Mouse (Mus musculus) stomach, postnatal 0 days (tissue): Measurements from ENCODE around the gene Dennd4c. TPM values are rescaled to one million over a fixed set of nuclear protein-coding genes. Genes with fewer than 3 reads are reported as not detected.

Experiments used
- ATAC-seq: fragments of 200-750 bp; cut with Nextera tagmentation; 2 replicates; pipeline ENCODE4 v1.8.0; 2017; ENCODE audit not compliant: low FRiP score, low TSS enrichment
- DNase-seq: peaks from one replicate; pipeline ENCODE4 v3.0.0-alpha.2; 2016; ENCODE audit warnings: low spot score
- H3K27ac ChIP-seq: fragments of 300-500 bp; sonication (generic); replicated peaks from 2 replicates; pipeline ENCODE4 v1.5.1; 2014; ENCODE audit warnings: mild to moderate bottlenecking, control low read depth
- H3K27me3 ChIP-seq: fragments of 300-500 bp; sonication (generic); 2 replicates; pipeline ENCODE4 v1.6.1; 2014; ENCODE audit warnings: low read length; ENCODE audit not compliant: control insufficient read depth, insufficient read depth
- H3K36me3 ChIP-seq: fragments of 300-500 bp; sonication (generic); 2 replicates; pipeline ENCODE4 v1.6.1; 2014; ENCODE audit warnings: low read length, mixed read lengths; ENCODE audit not compliant: control insufficient read depth, insufficient read depth
- H3K4me1 ChIP-seq: fragments of 300-500 bp; sonication (generic); replicated peaks from 2 replicates; pipeline ENCODE4 v1.6.1; 2014; ENCODE audit warnings: antibody characterized with exemption; ENCODE audit not compliant: control insufficient read depth, insufficient read depth
- H3K4me2 ChIP-seq: fragments of 300-500 bp; sonication (generic); replicated peaks from 2 replicates; pipeline ENCODE4 v1.6.1; 2014; ENCODE audit warnings: low read depth, mild to moderate bottlenecking, control low read depth, moderate library complexity
- H3K4me3 ChIP-seq: fragments of 300-500 bp; sonication (generic); 2 replicates; pipeline ENCODE4 v1.5.1; 2014; ENCODE audit warnings: low read depth, low read length, control low read depth
- H3K9ac ChIP-seq: fragments of 300-500 bp; sonication (generic); 2 replicates; pipeline ENCODE4 v1.6.1; 2014; ENCODE audit warnings: mild to moderate bottlenecking, low read length, control low read depth, mixed read lengths
- H3K9me3 ChIP-seq: fragments of 300-500 bp; sonication (generic); 2 replicates; pipeline ENCODE4 v1.6.1; 2016; ENCODE audit warnings: low read length; ENCODE audit not compliant: control insufficient read depth
- CTCF ChIP-seq: IDR thresholded peaks from 2 replicates; pipeline ENCODE4 v1.5.1; 2016; ENCODE audit warnings: antibody characterized with exemption, low read depth, mild to moderate bottlenecking, moderate library complexity
- EP300 ChIP-seq: optimal IDR thresholded peaks from 2 replicates; pipeline ENCODE3; 2016; ENCODE audit warnings: antibody characterized with exemption
- WGBS: fragments of 180-500 bp; shearing (Covaris S2); extraction: QIAGEN DNeasy Blood & Tissue Kit; methylation state at CpG from one replicate; pipeline ENCODE4 v1.1.7; 2014; 5-methylcytosine and 5-hydroxymethylcytosine counted together
- polyA plus RNA-seq: library from polyadenylated mRNA; unstranded; fragments of >200 nt; fragmentation: Nextera tagmentation; extraction: Ambion mirVana; gene quantifications from 2 replicates; pipeline ENCODE4 v1.2.1, GENCODE M21; 2015

Gene Dennd4c
- polyA plus RNA-seq, 1 experiment from 2014 or later: 4.2 TPM

DNA sequence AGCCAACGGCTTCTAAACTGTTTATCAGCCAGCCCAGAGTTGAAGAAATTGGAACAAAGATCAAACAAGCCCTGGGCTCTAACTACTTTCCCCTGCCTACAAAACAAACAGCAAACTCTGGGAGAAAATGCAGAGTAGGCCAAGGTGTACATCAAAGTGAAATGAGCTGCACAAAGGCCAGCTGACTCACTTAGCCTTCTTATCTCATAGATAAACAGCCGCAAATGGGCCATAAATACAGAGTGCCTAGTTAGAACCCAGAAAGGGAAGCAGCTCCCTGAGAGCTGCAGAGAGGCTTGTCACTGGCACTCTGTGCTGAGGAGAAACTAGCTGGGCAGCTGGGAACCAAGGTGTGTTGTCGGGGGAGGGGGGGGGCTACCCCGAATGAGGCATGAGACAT, 23.2 kb upstream of the Dennd4c start:
- DNase-seq: peak; percentile 66
- Histone ChIP-seq H3K4me1 (peaks cover 3% of the 10 kb centered on the region; the same call in 1 of the 2 replicates), H3K9ac (peak overlapping the region; percentile 38; the same call in 1 of the 2 replicates), H3K36me3 (no peaks in the 10 kb centered on the region), H3K27me3 (no peaks in the 10 kb centered on the region), H3K9me3 (no peaks in the 10 kb centered on the region), H3K4me2 (no peak overlapping the region), H3K27ac (peak overlapping the region; percentile 83), H3K4me3 (no peak overlapping the region)
- peak; percentile 94 for ATAC-seq
- TF ChIP-seq EP300 (no peak), CTCF (no peak)
- 22% methylated on average over 4 of the region's 4 CpGs for WGBS

DNA sequence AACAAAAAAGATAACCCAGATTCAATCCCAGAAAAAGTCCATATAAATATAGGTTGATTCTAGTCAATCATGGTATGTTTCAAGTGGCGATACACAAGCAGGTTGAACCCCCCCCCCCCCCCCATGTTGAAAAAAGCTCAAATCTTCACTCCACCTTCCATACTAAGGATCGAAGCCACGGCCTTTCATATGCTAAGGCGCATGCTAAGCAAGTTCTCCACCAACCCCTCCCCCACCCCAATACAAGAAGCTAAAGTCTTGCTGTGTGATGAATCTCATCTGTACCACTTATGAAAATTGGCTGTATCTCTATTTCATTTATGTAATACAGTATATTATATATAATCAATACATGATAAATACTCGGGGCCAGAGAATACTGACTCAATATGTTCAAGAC, 22.2 kb upstream of the Dennd4c start:
- H3K9ac ChIP-seq: no peak overlapping the region
- peaks cover 3% of the 10 kb centered on the region; the same call in 1 of the 2 replicates for H3K4me1 ChIP-seq
- no peak overlapping the region for H3K4me3 ChIP-seq
- H3K9me3 ChIP-seq: no peaks in the 10 kb centered on the region
- H3K27ac ChIP-seq: no peak overlapping the region
- H3K36me3 ChIP-seq: no peaks in the 10 kb centered on the region
- H3K4me2 ChIP-seq: no peak overlapping the region
- ATAC-seq (no peak), DNase-seq (no peak)
- 91% methylated on average over 5 of the region's 5 CpGs for WGBS
- H3K27me3 ChIP-seq: no peaks in the 10 kb centered on the region
- TF ChIP-seq EP300: no peak
- no peak for TF ChIP-seq CTCF

DNA sequence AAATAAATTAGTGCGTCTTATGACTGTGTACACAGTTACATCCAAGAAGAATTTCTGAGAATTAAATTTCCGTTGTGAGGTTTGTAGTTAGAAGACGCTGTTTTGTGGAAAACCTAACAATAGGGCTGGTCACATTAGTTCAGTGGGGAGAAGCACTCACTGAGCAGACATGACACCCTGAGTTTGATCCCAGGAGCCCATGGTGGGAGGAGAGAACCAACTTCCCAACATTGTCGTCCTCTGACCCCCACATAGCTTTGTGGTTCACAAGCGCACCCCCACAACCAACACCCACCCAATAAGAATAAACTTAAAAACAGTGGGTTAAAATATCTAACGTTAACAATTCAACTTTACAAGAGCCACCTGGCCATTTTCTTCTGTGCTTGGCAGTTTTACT, 18.5 kb upstream of the Dennd4c start:
- no peak for TF ChIP-seq CTCF
- no peak for TF ChIP-seq EP300
- H3K36me3 ChIP-seq: no peaks in the 10 kb centered on the region
- ATAC-seq (no peak), DNase-seq (no peak)
- no peaks in the 10 kb centered on the region for H3K4me1 ChIP-seq
- no peak overlapping the region for H3K27ac ChIP-seq
- WGBS: 48% methylated on average over 6 of the region's 6 CpGs
- H3K27me3 ChIP-seq: no peaks in the 10 kb centered on the region
- H3K4me2 ChIP-seq: no peak overlapping the region
- no peaks in the 10 kb centered on the region for H3K9me3 ChIP-seq
- H3K4me3 ChIP-seq: no peak overlapping the region
- H3K9ac ChIP-seq: no peak overlapping the region

DNA sequence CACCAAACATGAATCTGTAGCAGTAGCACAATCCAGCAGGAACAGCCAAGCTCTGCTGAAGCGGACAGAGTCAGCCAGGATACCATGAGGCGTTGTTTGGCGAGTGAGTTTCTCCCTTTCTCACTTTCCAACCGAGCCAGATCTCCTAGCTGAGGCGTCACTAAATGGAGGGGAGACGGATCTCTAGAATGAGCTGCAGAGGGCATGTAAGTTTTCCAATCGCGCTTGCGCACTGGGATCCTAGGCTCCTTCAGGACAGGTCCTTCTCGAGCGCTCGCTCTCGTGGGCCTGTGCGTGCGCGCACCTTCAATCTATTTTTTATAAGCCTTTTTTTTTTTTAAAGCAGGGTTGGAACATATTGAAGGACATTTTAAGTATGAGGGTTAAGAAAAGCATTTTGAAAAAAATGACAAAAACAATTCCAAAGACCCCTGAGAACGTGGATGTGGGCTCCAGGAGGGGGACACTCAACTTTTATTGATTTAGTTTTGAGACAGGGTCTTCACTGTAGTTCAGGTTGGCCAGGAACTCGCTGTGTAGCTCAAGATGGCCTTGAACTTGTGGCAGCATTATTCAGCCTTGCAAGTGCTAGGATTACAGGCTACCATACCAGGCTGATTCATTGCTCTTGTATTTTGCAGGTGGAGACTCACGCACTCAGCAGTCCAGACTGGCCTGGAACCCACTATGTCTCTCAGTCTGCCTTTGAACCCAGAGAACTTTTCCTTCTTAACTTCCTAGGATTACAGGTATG, 14.1 kb upstream of the Dennd4c start:
- DNase-seq: no peak
- TF ChIP-seq CTCF: no peak
- no peak for TF ChIP-seq EP300
- ATAC-seq: no peak
- no peaks in the 10 kb centered on the region for H3K9me3 ChIP-seq
- no peak overlapping the region for H3K27ac ChIP-seq
- no peak overlapping the region for H3K4me3 ChIP-seq
- H3K36me3 ChIP-seq: no peaks in the 10 kb centered on the region
- WGBS: 86% methylated on average over 19 of the region's 19 CpGs
- no peaks in the 10 kb centered on the region for H3K27me3 ChIP-seq
- H3K9ac ChIP-seq: no peak overlapping the region
- H3K4me2 ChIP-seq: no peak overlapping the region
- no peaks in the 10 kb centered on the region for H3K4me1 ChIP-seq

DNA sequence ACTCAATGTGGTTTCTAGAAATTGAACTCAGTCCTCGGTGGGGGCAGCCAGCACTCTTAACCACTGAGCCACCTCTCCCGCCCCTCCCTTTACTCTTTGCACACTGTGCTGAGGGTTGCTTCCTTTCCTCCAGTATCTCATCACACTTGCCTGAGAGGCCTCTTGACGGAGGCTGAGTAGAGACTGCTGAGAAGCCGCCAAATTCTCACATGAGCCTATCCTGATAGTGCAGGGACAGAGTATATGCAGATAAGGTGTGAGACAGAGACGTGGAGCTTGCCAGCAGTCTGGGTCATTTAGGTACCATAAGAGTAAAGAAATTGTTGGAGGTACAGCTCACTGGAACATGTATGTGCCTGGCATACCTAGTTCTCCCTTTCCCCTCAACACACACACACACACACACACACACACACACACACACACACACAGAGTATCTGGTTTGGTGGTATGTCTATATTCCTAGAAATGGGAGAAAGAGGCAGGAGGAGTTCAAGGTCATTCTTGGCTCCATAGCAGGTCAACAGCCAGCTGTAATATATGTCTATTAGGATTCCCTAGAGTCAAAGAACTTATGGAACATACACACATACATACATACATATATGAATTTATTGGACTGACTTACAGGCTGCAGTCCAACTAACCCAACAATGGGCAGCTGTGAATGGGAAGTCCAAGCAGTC, 8.9 kb upstream of the Dennd4c start:
- no peak overlapping the region for H3K9ac ChIP-seq
- ATAC-seq: no peak
- 67% methylated on average over 5 of the region's 5 CpGs for WGBS

DNA sequence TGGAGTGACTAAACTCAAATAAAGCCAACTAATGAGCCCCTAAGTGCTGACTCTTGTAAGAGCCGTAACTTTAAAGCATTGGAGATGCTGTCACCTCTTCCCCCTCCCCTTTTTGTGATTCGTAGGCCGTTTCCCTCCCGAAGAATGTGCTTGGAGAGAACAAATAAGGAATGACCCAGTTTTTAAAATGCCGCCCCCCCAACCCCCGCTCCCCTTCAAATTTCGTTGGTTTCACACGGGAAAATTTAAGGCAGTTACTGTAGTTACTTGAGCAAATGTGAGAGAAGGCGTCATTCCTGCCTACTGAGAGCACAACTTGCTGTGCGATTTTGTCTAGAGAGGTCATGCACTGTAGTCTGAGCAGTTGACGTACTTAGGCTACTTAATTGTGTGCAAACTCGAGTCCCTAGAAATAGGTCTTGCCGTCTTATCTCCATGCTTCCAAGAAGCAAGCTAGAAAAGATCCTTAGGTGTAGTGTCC, 1.0 kb downstream of the Dennd4c start:
- no peaks in the 10 kb centered on the region for H3K9me3 ChIP-seq
- no peaks in the 10 kb centered on the region for H3K4me1 ChIP-seq
- H3K27ac ChIP-seq: peak overlapping the region; percentile 97
- DNase-seq (peak; percentile 22), ATAC-seq (no peak)
- peak overlapping the region; percentile 98 for H3K9ac ChIP-seq
- peak overlapping the region; percentile 87 for H3K4me2 ChIP-seq
- TF ChIP-seq EP300: no peak
- no peak for TF ChIP-seq CTCF
- 2% methylated on average over 13 of the region's 13 CpGs for WGBS
- no peaks in the 10 kb centered on the region for H3K27me3 ChIP-seq
- H3K4me3 ChIP-seq: peak overlapping the region; percentile 100
- no peaks in the 10 kb centered on the region for H3K36me3 ChIP-seq

More for the DNA sequence above, 8.9 kb upstream of the Dennd4c start:
- no peaks in the 10 kb centered on the region for H3K36me3 ChIP-seq
- no peaks in the 10 kb centered on the region for H3K27me3 ChIP-seq
- TF ChIP-seq EP300 (no peak), CTCF (no peak)
- no peak for DNase-seq
- no peak overlapping the region for H3K4me3 ChIP-seq
- peaks cover 4% of the 10 kb centered on the region; the same call in 1 of the 2 replicates for H3K9me3 ChIP-seq
- H3K4me2 ChIP-seq: no peak overlapping the region
- no peak overlapping the region for H3K27ac ChIP-seq
- no peaks in the 10 kb centered on the region for H3K4me1 ChIP-seq
